Mouse (Mus musculus) CH12.LX (cell line): ENCODE measurements around the gene Vti1a. TPM values are rescaled to one million over a fixed set of nuclear protein-coding genes. Genes with fewer than 3 reads are reported as not detected.

Experiments used
- DNase-seq: peaks from one replicate; pipeline ENCODE4 v3.0.0-alpha.2; 2013; ENCODE audit errors: extremely low read depth
- H3K27ac ChIP-seq: 2 replicates; pipeline ENCODE4 v1.5.1; 2012; ENCODE audit warnings: low read depth, mild to moderate bottlenecking, control low read depth, moderate library complexity; ENCODE audit not compliant: insufficient read depth
- H3K27me3 ChIP-seq: replicated peaks from 2 replicates; pipeline ENCODE3; 2012; ENCODE audit warnings: inconsistent platforms
- H3K36me3 ChIP-seq, 2 experiments: replicated peaks in 1 of 2; 2 replicates each; pipeline versions ENCODE3 to v1.6.1; 2012; ENCODE audit warnings: inconsistent platforms in 1 of 2, low read length in 1 of 2, mild to moderate bottlenecking in 1 of 2, mixed read lengths in 1 of 2, moderate library complexity in 1 of 2; ENCODE audit not compliant: control insufficient read depth in 1 of 2, insufficient read depth in 1 of 2
- H3K4me1 ChIP-seq, 2 experiments: 2 replicates each; pipeline ENCODE4 v1.6.1; 2012; ENCODE audit warnings: inconsistent platforms in 1 of 2, moderate library complexity in 1 of 2; ENCODE audit not compliant: insufficient read depth in 2 of 2, control insufficient read depth in 1 of 2
- H3K4me2 ChIP-seq: 2 replicates; pipeline ENCODE4 v1.6.1; 2012; ENCODE audit warnings: low read depth, mild to moderate bottlenecking, control low read depth; ENCODE audit not compliant: poor library complexity, insufficient read depth, severe bottlenecking
- H3K4me3 ChIP-seq, 3 experiments: fragments of 150-350 bp in 1 of 3; sonication (generic) in 1 of 3; replicated peaks in 1 of 3; 2 replicates each; pipeline versions ENCODE3 to v1.5.1; 2011 to 2012; ENCODE audit warnings: low read depth in 2 of 3, low read length in 2 of 3, mild to moderate bottlenecking in 2 of 3, moderate library complexity in 2 of 3, control low read depth in 1 of 3, improper control_type of control experiment in 1 of 3, inconsistent platforms in 1 of 3, mixed read lengths in 1 of 3; ENCODE audit not compliant: poor library complexity in 1 of 3
- H3K79me2 ChIP-seq: replicated peaks from 2 replicates; pipeline ENCODE4 v1.6.1; 2012; ENCODE audit warnings: mild to moderate bottlenecking, moderate library complexity; ENCODE audit not compliant: control insufficient read depth, poor library complexity, insufficient read depth, severe bottlenecking; ENCODE audit errors: extremely low read depth
- H3K9ac ChIP-seq: 2 replicates; pipeline ENCODE4 v1.6.1; 2012; ENCODE audit warnings: low read depth, mild to moderate bottlenecking, control low read depth, moderate library complexity; ENCODE audit not compliant: insufficient read depth
- H3K9me3 ChIP-seq: replicated peaks from 2 replicates; pipeline ENCODE3; 2012; ENCODE audit warnings: low read length, inconsistent platforms, mixed read lengths
- BHLHE40 ChIP-seq: IDR thresholded peaks from 2 replicates; pipeline ENCODE4 v1.6.1; 2011; ENCODE audit warnings: mild to moderate bottlenecking, low read depth, low read length, improper control_type of control experiment
- CHD1 ChIP-seq: IDR thresholded peaks from 2 replicates; pipeline ENCODE4 v1.6.1; 2012; ENCODE audit warnings: low read depth, low read length, improper control_type of control experiment, inconsistent platforms
- CHD2 ChIP-seq: IDR thresholded peaks from 2 replicates; pipeline ENCODE4 v1.6.1; 2011; ENCODE audit warnings: low read length, improper control_type of control experiment
- CTCF ChIP-seq, 2 experiments: IDR thresholded peaks in 1 of 2; conservative IDR thresholded peaks in 1 of 2; 2 replicates each; pipeline ENCODE4 v1.5.1; 2011 to 2012; ENCODE audit warnings: low read depth in 2 of 2, low read length in 2 of 2, improper control_type of control experiment in 1 of 2, inconsistent platforms in 1 of 2, mild to moderate bottlenecking in 1 of 2, moderate library complexity in 1 of 2
- E2F4 ChIP-seq: IDR thresholded peaks from 2 replicates; pipeline ENCODE4 v1.6.1; 2011; ENCODE audit warnings: low read depth, low read length, improper control_type of control experiment; ENCODE audit not compliant: insufficient replicate concordance
- ELF1 ChIP-seq: IDR thresholded peaks from 2 replicates; pipeline ENCODE4 v1.6.1; 2014; ENCODE audit warnings: low read depth, mild to moderate bottlenecking, inconsistent platforms, low read length, improper control_type of control experiment
- EP300 ChIP-seq: IDR thresholded peaks from 2 replicates; pipeline ENCODE4 v1.6.1; 2011; ENCODE audit warnings: low read length, improper control_type of control experiment
- ETS1 ChIP-seq: conservative IDR thresholded peaks from 2 replicates; pipeline ENCODE4 v1.6.1; 2012; ENCODE audit warnings: low read depth, mild to moderate bottlenecking, inconsistent platforms, low read length, improper control_type of control experiment, moderate library complexity
- HCFC1 ChIP-seq: IDR thresholded peaks from 2 replicates; pipeline ENCODE4 v1.6.1; 2012; ENCODE audit warnings: low read depth, mild to moderate bottlenecking, inconsistent platforms, low read length, improper control_type of control experiment
- IRF4 ChIP-seq: IDR thresholded peaks from 2 replicates; pipeline ENCODE4 v1.6.1; 2014; ENCODE audit warnings: low read depth, mild to moderate bottlenecking, inconsistent platforms, low read length, improper control_type of control experiment
- JUN ChIP-seq: IDR thresholded peaks from 2 replicates; pipeline ENCODE4 v1.6.1; 2011; ENCODE audit warnings: low read depth, mild to moderate bottlenecking, low read length, improper control_type of control experiment, moderate library complexity; ENCODE audit not compliant: insufficient read depth
- JUND ChIP-seq: conservative IDR thresholded peaks from 2 replicates; pipeline ENCODE4 v1.6.1; 2011; ENCODE audit warnings: low read depth, low read length, improper control_type of control experiment
- KAT2A ChIP-seq: IDR thresholded peaks from 2 replicates; pipeline ENCODE4 v1.6.1; 2012; ENCODE audit warnings: low read length, improper control_type of control experiment, inconsistent platforms; ENCODE audit not compliant: insufficient replicate concordance
- MAFK ChIP-seq: IDR thresholded peaks from 2 replicates; pipeline ENCODE4 v1.6.1; 2011; ENCODE audit warnings: low read length, improper control_type of control experiment; ENCODE audit not compliant: insufficient replicate concordance
- MAX ChIP-seq: IDR thresholded peaks from 2 replicates; pipeline ENCODE4 v1.6.1; 2011; ENCODE audit warnings: low read length, improper control_type of control experiment
- MAZ ChIP-seq: IDR thresholded peaks from 2 replicates; pipeline ENCODE4 v1.6.1; 2012; ENCODE audit warnings: low read depth, mild to moderate bottlenecking, inconsistent platforms, low read length, improper control_type of control experiment, moderate library complexity
- MEF2A ChIP-seq: IDR thresholded peaks from 2 replicates; pipeline ENCODE4 v1.6.1; 2014; ENCODE audit warnings: low read depth, mild to moderate bottlenecking, inconsistent platforms, low read length, improper control_type of control experiment, borderline replicate concordance
- MYC ChIP-seq: IDR thresholded peaks from 2 replicates; pipeline ENCODE4 v1.6.1; 2011; ENCODE audit warnings: low read depth, mild to moderate bottlenecking, improper control_type of control experiment, low read length
- NELFE ChIP-seq: IDR thresholded peaks from 2 replicates; pipeline ENCODE4 v1.6.1; 2011; ENCODE audit warnings: low read depth, low read length, improper control_type of control experiment
- NRF1 ChIP-seq: IDR thresholded peaks from 2 replicates; pipeline ENCODE4 v1.6.1; 2014; ENCODE audit warnings: low read depth, mild to moderate bottlenecking, inconsistent platforms, low read length, improper control_type of control experiment, moderate library complexity
- PAX5 ChIP-seq: IDR thresholded peaks from 2 replicates; pipeline ENCODE4 v1.6.1; 2012; ENCODE audit warnings: low read length, inconsistent platforms, mixed read lengths
- POLR2A ChIP-seq: IDR thresholded peaks from 2 replicates; pipeline ENCODE4 v1.6.1; 2011; ENCODE audit warnings: low read depth, mild to moderate bottlenecking, improper control_type of control experiment, low read length
- POLR2AphosphoS2 ChIP-seq: IDR thresholded peaks from 2 replicates; pipeline ENCODE4 v1.6.1; 2011; ENCODE audit warnings: low read depth, low read length, improper control_type of control experiment
- RAD21 ChIP-seq: IDR thresholded peaks from 2 replicates; pipeline ENCODE4 v1.6.1; 2011; ENCODE audit warnings: low read depth, mild to moderate bottlenecking, low read length, improper control_type of control experiment, moderate library complexity
- SIN3A ChIP-seq: IDR thresholded peaks from 2 replicates; pipeline ENCODE4 v1.6.1; 2012; ENCODE audit warnings: low read length, improper control_type of control experiment, inconsistent platforms
- SMC3 ChIP-seq: IDR thresholded peaks from 2 replicates; pipeline ENCODE4 v1.6.1; 2011; ENCODE audit warnings: low read depth, low read length, improper control_type of control experiment
- TBP ChIP-seq: conservative IDR thresholded peaks from 2 replicates; pipeline ENCODE4 v1.6.1; 2011; ENCODE audit warnings: low read depth, low read length, improper control_type of control experiment
- TCF12 ChIP-seq: IDR thresholded peaks from 2 replicates; pipeline ENCODE4 v1.6.1; 2014; ENCODE audit warnings: low read depth, mild to moderate bottlenecking, inconsistent platforms, low read length, improper control_type of control experiment
- USF1 ChIP-seq: IDR thresholded peaks from 2 replicates; pipeline ENCODE4 v1.6.1; 2014; ENCODE audit warnings: low read depth, mild to moderate bottlenecking, inconsistent platforms, low read length, improper control_type of control experiment
- USF2 ChIP-seq: conservative IDR thresholded peaks from 2 replicates; pipeline ENCODE4 v1.6.1; 2011; ENCODE audit warnings: low read depth, low read length, improper control_type of control experiment
- ZKSCAN1 ChIP-seq: IDR thresholded peaks from 2 replicates; pipeline ENCODE4 v1.6.1; 2012; ENCODE audit warnings: low read depth, inconsistent platforms, low read length, improper control_type of control experiment, borderline replicate concordance
- ZMIZ1 ChIP-seq: IDR thresholded peaks from 2 replicates; pipeline ENCODE4 v1.6.1; 2012; ENCODE audit warnings: low read depth, mild to moderate bottlenecking, inconsistent platforms, low read length, improper control_type of control experiment
- ZNF384 ChIP-seq: IDR thresholded peaks from 2 replicates; pipeline ENCODE4 v1.6.1; 2012; ENCODE audit warnings: low read depth, low read length, improper control_type of control experiment, inconsistent platforms
- dilution Hi-C: fragments of 300-500 bp; cut with MboI; formaldehyde crosslinking; loops from 2 replicates; pipeline ENCODE4 v1.14.3; 2020; ENCODE audit warnings: low sequenced_read_pairs; ENCODE audit not compliant: extremely low pct_unique_long_range_greater_than_20kb, extremely low pct_ligation_motif_present
- in situ Hi-C: fragments of 300-500 bp; cut with MboI; formaldehyde crosslinking; loops from 3 replicates; pipeline ENCODE4 v1.14.3; 2019; ENCODE audit warnings: low sequenced_read_pairs, low pct_ligation_motif_present, low pct_unique_long_range_greater_than_20kb, mixed read lengths
- polyA plus RNA-seq: library from polyadenylated mRNA; unstranded; fragments of >175 nt; gene quantifications from 2 replicates; pipeline ENCODE4 v1.2.1, GENCODE M21; 2012; ENCODE audit warnings: low read depth; ENCODE audit not compliant: insufficient read length
- total RNA-seq, 2 experiments: library from RNA; depleted of rRNA; stranded (reverse); fragments of 300-350 nt in 1 of 2; fragments of >200 nt in 1 of 2; gene quantifications; 2 replicates each; pipeline ENCODE4 v1.2.3; 2012 to 2014

The Vti1a gene
- total and polyA plus RNA-seq, 3 experiments = 22.3 to 27.6 (median 23.5) TPM

DNA sequence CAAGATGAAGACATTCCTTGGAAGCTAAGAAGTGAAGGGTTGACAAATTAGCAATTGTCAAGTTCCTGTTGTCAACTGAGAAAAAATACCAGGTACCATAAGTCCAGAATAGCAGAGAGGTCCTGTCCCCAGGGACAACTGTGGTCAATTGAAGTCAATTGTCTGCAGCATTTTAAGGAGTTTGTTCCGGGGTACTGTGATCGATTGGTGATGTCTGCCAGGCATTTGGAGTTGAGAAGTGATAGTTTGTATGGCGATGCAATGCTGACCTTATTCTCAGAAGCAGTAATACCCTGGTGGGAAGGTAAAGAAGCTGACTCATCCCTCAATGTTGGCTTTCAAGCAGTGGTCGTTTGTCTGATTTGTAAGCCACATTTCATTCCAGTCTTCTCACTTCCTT lies 170.4 kb downstream of the Vti1a start:
- no peaks in the 10 kb centered on the region; the same call in 1 of the 2 replicates for H3K79me2 ChIP-seq
- no peaks in the 10 kb centered on the region for H3K27me3 ChIP-seq
- peak overlapping the region in 2 of 3 experiments; percentile 39 to 42 for H3K4me3 ChIP-seq
- no peak overlapping the region for H3K9ac ChIP-seq
- in situ Hi-C loops = no loop called here
- DNase-seq = peak; percentile 68
- H3K36me3 ChIP-seq = peaks cover 0 to 6% of the 10 kb centered on the region in 2 experiments
- H3K9me3 ChIP-seq = no peaks in the 10 kb centered on the region
- H3K4me1 ChIP-seq = peaks cover 8 to 25% of the 10 kb centered on the region in 2 experiments
- peak overlapping the region; percentile 31; the same call in 1 of the 2 replicates for H3K4me2 ChIP-seq
- TF ChIP-seq POLR2AphosphoS2 (no peak), MEF2A (peak; percentile 55; the same call in 1 of the 2 replicates), ETS1 (no peak), TCF12 (no peak), POLR2A (no peak), NELFE (no peak), E2F4 (no peak), CHD2 (no peak), CTCF (conservative IDR thresholded peaks at IDR 0.05 in 1 of 2, IDR thresholded peaks at IDR 0.05 in 1 of 2; ENCODE audit: low read depth in 2 of 2, low read length in 2 of 2) (no peak), CHD1 (no peak), USF2 (no peak), ZNF384 (no peak), MYC (no peak), PAX5 (no peak), NRF1 (no peak), JUND (no peak), ZKSCAN1 (no peak), EP300 (no peak), USF1 (no peak), MAZ (no peak), BHLHE40 (no peak), RAD21 (no peak), SMC3 (no peak), ELF1 (peak; percentile 93), TBP (0 out of 2 replicates have a peak, but pooled peaks have one; percentile 41), KAT2A (0 out of 2 replicates have a peak, but pooled peaks have one; percentile 54), SIN3A (peak; percentile 27; the same call in 1 of the 2 replicates), HCFC1 (peak; percentile 83), ZMIZ1 (no peak), IRF4 (no peak), MAX (no peak), MAFK (no peak), JUN (no peak)
- TF ChIP-seq, all 38 proteins: peak for 6
- no peak overlapping the region for H3K27ac ChIP-seq
- dilution Hi-C loops = no loop called here
